Mouse (Mus musculus) small intestine, adult 2 months (tissue): ENCODE measurements around the gene Zmiz1. TPM values are rescaled to one million over a fixed set of nuclear protein-coding genes. Genes with fewer than 3 reads are reported as not detected.
A peak's percentile ranks its signal among the peaks of the same experiment; 100 is the strongest.

Experiments used
- H3K27ac ChIP-seq: fragments of 200-500 bp; 2 replicates; pipeline ENCODE4 v1.5.1; 2012; ENCODE audit warnings: low read depth, low read length, control low read depth, inconsistent platforms; ENCODE audit not compliant: insufficient read depth
- H3K27me3 ChIP-seq: fragments of 200-500 bp; 2 replicates; pipeline ENCODE4 v1.6.1; 2012; ENCODE audit warnings: mild to moderate bottlenecking, moderate library complexity, low read length, inconsistent platforms; ENCODE audit not compliant: control insufficient read depth, insufficient read depth
- H3K36me3 ChIP-seq: fragments of 200-500 bp; 2 replicates; pipeline ENCODE4 v1.6.1; 2012; ENCODE audit warnings: mild to moderate bottlenecking, low read length, control low read depth, inconsistent platforms; ENCODE audit not compliant: control insufficient read depth, insufficient read depth
- H3K4me1 ChIP-seq: fragments of 200-500 bp; 2 replicates; pipeline ENCODE4 v1.6.1; 2012; ENCODE audit warnings: low read length, inconsistent platforms, mixed read lengths; ENCODE audit not compliant: control insufficient read depth, insufficient read depth, insufficient read length
- H3K4me3 ChIP-seq: fragments of 200-500 bp; 2 replicates; pipeline ENCODE4 v1.5.1; 2012; ENCODE audit warnings: low read depth, mild to moderate bottlenecking, control low read depth, inconsistent platforms, low read length, moderate library complexity
- CTCF ChIP-seq: fragments of 200-500 bp; IDR thresholded peaks from 2 replicates; pipeline ENCODE4 v1.5.1; 2012; ENCODE audit warnings: low read depth, mild to moderate bottlenecking, control low read depth, inconsistent platforms, low read length, moderate library complexity, mixed read lengths; ENCODE audit not compliant: insufficient replicate concordance, insufficient read length; ENCODE audit errors: extremely low read depth
- POLR2A ChIP-seq: fragments of 200-500 bp; IDR thresholded peaks from 2 replicates; pipeline ENCODE4 v1.6.1; 2012; ENCODE audit warnings: low read depth, mild to moderate bottlenecking, control low read depth, inconsistent platforms, low read length, moderate library complexity
- WGBS: fragments of 180-500 bp; shearing (Covaris S2); methylation state at CpG from one replicate; pipeline ENCODE4 v1.1.7; 2018; 5-methylcytosine and 5-hydroxymethylcytosine counted together
- polyA plus RNA-seq: library from polyadenylated mRNA; depleted of rRNA; stranded (reverse); fragments of >200 nt; gene quantifications from 2 replicates; pipeline ENCODE4 v1.2.3, GENCODE M21; 2012

The Zmiz1 gene
- polyA plus RNA-seq, 1 experiment, result 91.5 TPM

DNA sequence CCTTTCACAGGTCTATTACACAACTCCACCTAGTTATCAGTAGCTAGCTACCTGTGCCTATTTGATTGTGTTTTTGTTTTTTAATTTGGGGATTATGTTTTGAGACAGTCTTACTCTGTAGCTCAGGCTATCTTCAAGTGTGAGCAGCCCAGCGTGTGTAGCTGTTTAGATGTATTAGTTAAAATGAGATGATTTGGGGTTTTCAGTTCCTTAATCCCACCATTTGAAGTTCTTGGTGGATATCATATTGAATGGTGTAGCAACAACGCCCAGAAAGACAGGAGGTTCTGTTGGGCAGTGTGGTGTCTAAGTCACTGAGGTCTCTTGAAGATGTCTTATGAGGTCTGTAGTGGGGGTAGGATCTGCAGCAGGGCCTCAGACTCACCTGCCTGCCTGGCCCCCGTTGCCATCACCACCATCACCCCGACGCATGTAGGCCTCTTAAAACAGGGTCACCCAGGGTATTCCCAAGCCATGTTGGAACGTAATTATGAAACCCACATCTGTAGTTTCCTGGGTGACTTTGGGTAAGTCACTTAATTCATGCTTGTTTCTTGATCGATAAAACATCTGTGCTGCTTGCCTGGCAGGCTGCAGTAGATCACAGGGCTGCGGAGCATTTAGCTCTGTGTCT is 155.1 kb downstream of the Zmiz1 start:
- peaks cover 3% of the 10 kb centered on the region; the same call in 1 of the 2 replicates for H3K36me3 ChIP-seq
- no peak overlapping the region for H3K4me3 ChIP-seq
- H3K27me3 ChIP-seq, result no peaks in the 10 kb centered on the region
- WGBS, result 83% methylated on average over 8 of the region's 8 CpGs
- TF ChIP-seq POLR2A, result no peak
- TF ChIP-seq CTCF, result no peak
- H3K27ac ChIP-seq, result no peak overlapping the region
- H3K4me1 ChIP-seq, result peaks cover 36% of the 10 kb centered on the region

DNA sequence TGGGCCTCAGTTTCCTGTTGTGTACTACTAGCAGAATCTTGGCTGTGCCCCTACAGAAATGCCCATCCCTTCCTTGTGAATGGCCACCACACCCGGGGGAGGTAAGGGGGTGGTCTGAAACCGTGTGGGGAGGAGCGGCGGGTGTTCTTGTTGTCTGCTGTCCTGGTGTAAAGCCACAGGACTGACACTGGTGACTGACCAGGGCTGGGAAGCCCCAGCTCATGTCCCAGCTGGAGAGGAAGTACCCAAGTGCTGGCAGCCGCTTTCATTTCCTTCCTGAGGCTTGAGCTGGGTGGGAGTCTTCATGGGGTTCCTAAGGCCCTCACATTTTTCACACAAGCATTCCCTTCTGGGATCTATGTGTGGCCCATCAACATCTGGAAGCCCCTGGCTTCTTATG is 155.7 kb downstream of the Zmiz1 start:
- Histone ChIP-seq H3K36me3 (peaks cover 3% of the 10 kb centered on the region; the same call in 1 of the 2 replicates), H3K27me3 (no peaks in the 10 kb centered on the region), H3K4me1 (peaks cover 36% of the 10 kb centered on the region), H3K27ac (no peak overlapping the region), H3K4me3 (no peak overlapping the region)
- 68% methylated on average over 5 of the region's 5 CpGs for WGBS
- no peak for TF ChIP-seq CTCF

GRCm38 (mm10) chr14:25615602-25616001 is 156.6 kb downstream of the Zmiz1 start:
- Histone ChIP-seq H3K4me3 (no peak overlapping the region), H3K36me3 (peaks cover 3% of the 10 kb centered on the region; the same call in 1 of the 2 replicates), H3K27ac (no peak overlapping the region), H3K27me3 (no peaks in the 10 kb centered on the region), H3K4me1 (peaks cover 33% of the 10 kb centered on the region)
- no peak for TF ChIP-seq POLR2A
- TF ChIP-seq CTCF, result no peak
- 86% methylated on average over 8 of the region's 8 CpGs for whole genome bisulfite sequencing

DNA sequence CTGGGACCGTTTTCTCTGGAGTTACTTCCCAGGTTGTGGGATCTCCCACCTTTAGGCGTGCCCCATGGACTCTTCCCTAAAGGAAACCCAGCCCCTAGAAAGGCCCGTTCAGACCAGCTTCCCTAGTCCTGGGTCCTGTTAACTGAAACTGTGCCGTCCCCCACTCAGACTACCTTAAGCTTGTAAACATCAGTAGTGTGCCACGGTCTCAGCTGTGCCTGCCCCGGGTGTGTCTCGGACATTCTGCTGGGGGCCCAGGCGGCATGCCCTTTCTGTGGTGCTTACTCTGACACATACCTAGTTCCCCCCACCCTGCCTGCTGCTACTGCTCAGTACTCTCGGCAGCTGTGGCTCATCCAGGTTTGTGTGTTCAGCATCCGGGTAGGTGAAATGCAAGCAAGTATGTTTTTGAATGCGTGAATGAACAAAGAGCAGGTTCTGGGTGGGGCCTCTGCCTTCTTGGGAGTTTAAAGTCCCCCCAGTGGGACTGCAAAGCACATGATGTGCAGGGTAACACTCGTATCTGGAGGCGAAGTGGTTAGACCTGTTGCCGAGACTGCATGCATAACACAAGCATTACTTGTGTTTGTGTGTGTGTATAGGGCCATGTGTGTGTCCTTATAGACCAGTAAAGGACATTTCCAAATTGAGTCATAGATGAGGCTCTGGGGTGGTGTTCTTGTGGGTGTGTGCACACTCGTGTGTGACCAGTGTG is 157.2 kb downstream of the Zmiz1 start:
- WGBS, result 63% methylated on average over 15 of the region's 15 CpGs
- H3K27ac ChIP-seq, result no peak overlapping the region
- peaks cover 31% of the 10 kb centered on the region for H3K4me1 ChIP-seq
- TF ChIP-seq POLR2A (0 out of 2 replicates have a peak, but pooled peaks have one; percentile 16), CTCF (no peak)
- H3K36me3 ChIP-seq, result peaks cover 3% of the 10 kb centered on the region; the same call in 1 of the 2 replicates
- H3K27me3 ChIP-seq, result no peaks in the 10 kb centered on the region
- H3K4me3 ChIP-seq, result no peak overlapping the region

DNA sequence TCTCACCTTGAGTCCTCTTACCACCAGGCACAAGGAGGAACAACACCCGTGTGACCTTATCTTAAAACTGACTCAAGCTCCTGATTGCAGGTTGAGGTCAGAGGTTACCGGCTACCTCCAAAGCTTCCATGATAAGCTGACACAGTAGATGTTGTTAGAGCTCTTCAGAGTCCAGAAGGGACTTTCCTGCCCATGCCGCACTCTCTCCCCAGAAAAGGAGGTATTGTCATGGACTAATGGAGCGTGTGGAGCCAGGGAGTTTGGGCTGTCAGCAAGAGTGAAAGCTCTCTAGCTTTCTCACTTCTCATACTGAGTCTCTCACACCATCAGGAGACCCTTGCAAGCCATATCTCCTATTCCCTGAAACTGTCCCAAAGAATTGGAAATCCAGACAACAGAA is 158.3 kb downstream of the Zmiz1 start:
- peaks cover 27% of the 10 kb centered on the region for H3K4me1 ChIP-seq
- no peak overlapping the region for H3K27ac ChIP-seq
- no peaks in the 10 kb centered on the region for H3K27me3 ChIP-seq
- H3K36me3 ChIP-seq, result peaks cover 3% of the 10 kb centered on the region; the same call in 1 of the 2 replicates
- 42% methylated on average over 4 of the region's 4 CpGs for WGBS
- H3K4me3 ChIP-seq, result no peak overlapping the region
- no peak for TF ChIP-seq CTCF
- no peak for TF ChIP-seq POLR2A

- Histone ChIP-seq H3K4me1 (peaks cover 28% of the 10 kb centered on the region), H3K36me3 (peaks cover 8% of the 10 kb centered on the region; the same call in 1 of the 2 replicates), H3K4me3 (no peak overlapping the region), H3K27me3 (no peaks in the 10 kb centered on the region), H3K27ac (no peak overlapping the region)
- WGBS, result 89% methylated on average over 4 of the region's 4 CpGs
- no peak for TF ChIP-seq POLR2A
- TF ChIP-seq CTCF, result no peak
These were observed 160.2 kb downstream of the Zmiz1 start for GRCm38 (mm10) chr14:25619066-25619762.

DNA sequence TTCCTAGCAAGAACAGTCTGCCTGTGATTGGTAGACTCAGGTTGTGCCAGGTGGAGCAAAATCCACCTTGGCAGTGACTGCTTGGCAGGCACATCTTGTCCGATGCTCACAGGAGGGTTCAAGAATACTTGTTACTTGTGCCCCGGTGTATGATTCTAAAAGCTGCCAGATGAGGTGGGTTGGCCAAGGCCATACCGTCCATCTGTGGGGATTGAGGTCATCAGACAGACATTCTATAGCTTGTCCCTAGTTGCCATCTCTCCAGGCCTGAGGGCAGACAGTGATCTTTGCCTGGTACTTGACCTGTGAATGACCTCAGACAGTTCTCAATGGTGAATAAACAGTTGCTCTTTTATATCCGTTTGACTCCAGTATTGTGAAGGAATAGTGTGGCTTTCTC is 161.8 kb downstream of the Zmiz1 start:
- H3K27me3 ChIP-seq, result no peaks in the 10 kb centered on the region
- H3K36me3 ChIP-seq, result peaks cover 12% of the 10 kb centered on the region; the same call in 1 of the 2 replicates
- no peak overlapping the region for H3K27ac ChIP-seq
- WGBS, result 68% methylated on average over 4 of the region's 4 CpGs
- TF ChIP-seq CTCF (no peak), POLR2A (no peak)
- peaks cover 22% of the 10 kb centered on the region for H3K4me1 ChIP-seq
- no peak overlapping the region for H3K4me3 ChIP-seq
